Mouse (Mus musculus): Measurements from ENCODE around the gene Rala. TPM values are rescaled to one million over a fixed set of nuclear protein-coding genes. Genes with fewer than 3 reads are reported as not detected.

Gene Rala
- polyA plus RNA-seq, 1 experiment, result 14.1 TPM

DNA sequence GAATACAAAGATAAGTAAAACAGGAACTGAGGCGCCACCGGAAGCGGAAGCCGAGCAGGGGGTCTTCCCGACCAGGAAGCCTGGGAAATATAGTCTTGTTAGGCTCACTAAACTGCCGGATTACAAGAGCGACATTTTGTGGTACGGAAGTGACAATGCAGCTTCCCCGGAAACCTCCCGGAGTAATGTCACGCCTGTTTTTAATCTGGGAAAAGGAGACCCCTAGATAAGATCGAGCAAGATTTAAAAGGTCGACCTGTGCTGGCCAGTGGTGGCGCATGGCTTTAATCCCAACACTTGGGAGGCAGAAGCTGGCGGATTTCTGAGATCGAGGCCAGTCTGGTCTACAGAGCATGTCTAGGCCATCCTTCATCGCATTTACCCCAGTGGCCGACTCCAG, 5.5 kb upstream of the Rala start:
- 78% methylated on average over 18 of the region's 18 CpGs for WGBS
- no peaks in the 10 kb centered on the region for H3K36me3 ChIP-seq (ENCODE audit: control insufficient read depth, insufficient read depth, low read length)
- H3K27ac ChIP-seq (ENCODE audit: insufficient read depth, low read depth, low read length), result no peak overlapping the region
- TF ChIP-seq CTCF (IDR thresholded peaks at IDR 0.05; ENCODE audit: extremely low read depth, insufficient read length, insufficient replicate concordance, low read depth, low read length) (no peak), POLR2A (IDR thresholded peaks at IDR 0.05; ENCODE audit: low read depth, low read length) (no peak)
- 0 out of 2 replicates have a peak, but pooled peaks cover 2% of the 10 kb centered on the region for H3K27me3 ChIP-seq (ENCODE audit: control insufficient read depth, insufficient read depth, low read length)
- no peaks in the 10 kb centered on the region for H3K4me1 ChIP-seq (ENCODE audit: control insufficient read depth, insufficient read depth, insufficient read length, low read length)
- no peak overlapping the region for H3K4me3 ChIP-seq (ENCODE audit: low read depth, low read length)

DNA sequence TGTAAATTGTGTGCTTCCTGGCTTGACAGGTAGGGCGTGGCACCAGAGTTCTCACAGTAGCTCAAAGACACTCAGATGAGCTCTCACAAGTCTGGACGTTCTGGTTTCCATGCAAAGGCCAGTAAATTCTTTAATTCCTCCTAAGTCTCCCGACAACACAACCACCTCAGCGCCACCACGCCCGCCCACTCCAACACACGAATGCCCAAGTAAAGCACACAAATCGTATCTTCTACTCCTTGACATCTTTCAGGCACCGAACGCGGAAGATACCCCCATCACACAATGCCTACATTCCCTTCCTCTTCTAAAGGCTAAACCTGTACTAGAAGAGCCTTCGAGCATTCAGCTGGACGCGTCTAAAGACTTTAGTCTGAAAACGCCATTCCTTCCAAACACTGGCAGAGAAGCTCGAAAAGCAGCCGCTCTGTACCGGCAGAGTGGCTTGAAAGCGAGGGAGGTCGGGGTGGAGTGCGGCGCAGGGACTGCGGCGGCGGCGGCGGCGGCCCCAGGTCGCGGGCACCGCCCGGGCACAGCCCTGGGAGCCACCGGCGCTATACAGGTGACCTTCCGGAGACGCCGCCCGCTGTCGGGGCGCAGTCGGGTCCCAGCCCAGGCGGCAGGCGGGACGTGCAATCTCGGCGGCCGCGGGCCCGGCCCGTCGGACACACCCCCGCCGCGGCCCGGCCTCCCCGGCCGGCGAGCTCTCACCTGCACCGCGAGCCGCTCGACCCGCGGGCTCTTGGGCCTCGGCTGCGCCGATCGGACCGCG, 547 bp downstream of the Rala start:
- H3K27me3 ChIP-seq (ENCODE audit: control insufficient read depth, insufficient read depth, low read length), result no peaks in the 10 kb centered on the region
- H3K36me3 ChIP-seq (ENCODE audit: control insufficient read depth, insufficient read depth, low read length), result no peaks in the 10 kb centered on the region; the same call in 1 of the 2 replicates
- no peak for TF ChIP-seq CTCF (IDR thresholded peaks at IDR 0.05; ENCODE audit: extremely low read depth, insufficient read length, insufficient replicate concordance, low read depth, low read length)
- no peak for TF ChIP-seq POLR2A (IDR thresholded peaks at IDR 0.05; ENCODE audit: low read depth, low read length)
- 1% methylated on average over 69 of the region's 70 CpGs for WGBS
- H3K27ac ChIP-seq (ENCODE audit: insufficient read depth, low read depth, low read length), result peak overlapping the region; percentile 99
- peaks cover 2% of the 10 kb centered on the region; the same call in 1 of the 2 replicates for H3K4me1 ChIP-seq (ENCODE audit: control insufficient read depth, insufficient read depth, insufficient read length, low read length)
- H3K4me3 ChIP-seq (ENCODE audit: low read depth, low read length), result peak overlapping the region; percentile 75

DNA sequence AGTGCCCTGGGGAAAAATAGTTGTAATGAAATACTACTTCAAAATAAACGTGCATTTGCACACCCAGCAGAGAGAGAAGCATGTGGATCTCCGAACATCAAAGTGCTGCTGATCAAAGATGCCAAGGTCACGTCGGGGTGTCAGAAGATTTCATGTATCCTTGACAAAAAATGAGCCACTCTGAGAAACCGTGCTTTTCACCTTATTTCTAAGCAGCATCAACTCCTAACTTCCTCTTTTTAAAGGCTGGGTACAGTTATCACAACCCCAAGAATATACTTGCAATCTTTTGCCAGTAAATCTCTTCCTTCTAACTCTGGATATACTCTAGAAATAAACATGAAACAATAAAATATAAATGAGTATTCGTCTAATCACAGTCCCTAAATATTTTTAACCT, 1.7 kb downstream of the Rala start:
- H3K4me3 ChIP-seq (ENCODE audit: low read depth, low read length), result no peak overlapping the region
- no peak for TF ChIP-seq CTCF (IDR thresholded peaks at IDR 0.05; ENCODE audit: extremely low read depth, insufficient read length, insufficient replicate concordance, low read depth, low read length)
- no peak for TF ChIP-seq POLR2A (IDR thresholded peaks at IDR 0.05; ENCODE audit: low read depth, low read length)
- H3K36me3 ChIP-seq (ENCODE audit: control insufficient read depth, insufficient read depth, low read length), result no peaks in the 10 kb centered on the region; the same call in 1 of the 2 replicates
- no peaks in the 10 kb centered on the region for H3K27me3 ChIP-seq (ENCODE audit: control insufficient read depth, insufficient read depth, low read length)
- H3K27ac ChIP-seq (ENCODE audit: insufficient read depth, low read depth, low read length), result no peak overlapping the region
- 70% methylated on average over 6 of the region's 6 CpGs for WGBS
- peaks cover 2% of the 10 kb centered on the region; the same call in 1 of the 2 replicates for H3K4me1 ChIP-seq (ENCODE audit: control insufficient read depth, insufficient read depth, insufficient read length, low read length)

DNA sequence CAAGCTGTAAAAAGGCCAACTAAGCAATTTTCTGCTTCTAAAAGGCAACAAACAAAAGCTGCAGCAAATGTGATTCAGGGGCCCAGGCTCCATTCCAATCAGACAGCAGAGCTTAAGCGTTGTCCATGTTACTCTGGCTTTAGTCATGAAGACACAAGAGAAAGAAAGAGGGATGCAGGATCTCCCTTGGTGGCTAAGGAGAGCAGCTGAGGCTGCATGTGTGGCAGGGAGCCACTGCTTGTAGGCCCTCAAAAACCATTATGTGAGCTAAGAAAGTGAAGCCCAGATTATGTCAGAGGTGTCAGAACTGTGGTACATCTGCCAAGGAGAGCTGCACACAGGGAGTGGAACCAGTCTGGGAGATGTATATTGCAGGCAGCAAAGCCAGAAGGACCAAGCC, 36.7 kb downstream of the Rala start:
- Histone ChIP-seq H3K4me1 (ENCODE audit: control insufficient read depth, insufficient read depth, insufficient read length, low read length) (no peaks in the 10 kb centered on the region), H3K27me3 (ENCODE audit: control insufficient read depth, insufficient read depth, low read length) (no peaks in the 10 kb centered on the region), H3K27ac (ENCODE audit: insufficient read depth, low read depth, low read length) (no peak overlapping the region), H3K36me3 (ENCODE audit: control insufficient read depth, insufficient read depth, low read length) (no peaks in the 10 kb centered on the region), H3K4me3 (ENCODE audit: low read depth, low read length) (no peak overlapping the region)
- no peak for TF ChIP-seq CTCF (IDR thresholded peaks at IDR 0.05; ENCODE audit: extremely low read depth, insufficient read length, insufficient replicate concordance, low read depth, low read length)
- 91% methylated on average over 1 of the region's 1 CpGs for WGBS

DNA sequence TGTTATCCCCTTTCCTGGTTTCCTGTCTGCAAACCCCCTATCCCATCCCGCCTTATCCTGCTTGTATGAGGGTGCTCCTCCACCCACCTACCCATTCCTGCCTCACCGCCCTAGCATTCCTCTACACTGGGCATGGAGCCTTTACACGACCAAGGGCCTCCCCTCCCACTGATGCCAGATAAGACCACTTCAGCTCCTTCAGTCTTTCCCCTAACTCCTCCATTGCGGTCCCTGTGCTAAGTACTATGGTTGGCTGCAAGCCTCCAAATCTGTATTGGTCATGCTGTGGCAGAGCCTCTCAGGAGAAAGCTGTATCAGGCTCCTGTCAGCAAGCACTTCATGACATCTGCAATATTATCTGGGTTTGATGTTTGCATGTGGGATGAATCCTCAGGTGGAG, 42.6 kb downstream of the Rala start:
- Histone ChIP-seq H3K27ac (ENCODE audit: insufficient read depth, low read depth, low read length) (no peak overlapping the region), H3K27me3 (ENCODE audit: control insufficient read depth, insufficient read depth, low read length) (no peaks in the 10 kb centered on the region), H3K4me3 (ENCODE audit: low read depth, low read length) (no peak overlapping the region), H3K36me3 (ENCODE audit: control insufficient read depth, insufficient read depth, low read length) (no peaks in the 10 kb centered on the region), H3K4me1 (ENCODE audit: control insufficient read depth, insufficient read depth, insufficient read length, low read length) (no peaks in the 10 kb centered on the region)
- 85% methylated on average over 4 of the region's 4 CpGs for WGBS
- TF ChIP-seq CTCF (IDR thresholded peaks at IDR 0.05; ENCODE audit: extremely low read depth, insufficient read length, insufficient replicate concordance, low read depth, low read length) (no peak), POLR2A (IDR thresholded peaks at IDR 0.05; ENCODE audit: low read depth, low read length) (no peak)

DNA sequence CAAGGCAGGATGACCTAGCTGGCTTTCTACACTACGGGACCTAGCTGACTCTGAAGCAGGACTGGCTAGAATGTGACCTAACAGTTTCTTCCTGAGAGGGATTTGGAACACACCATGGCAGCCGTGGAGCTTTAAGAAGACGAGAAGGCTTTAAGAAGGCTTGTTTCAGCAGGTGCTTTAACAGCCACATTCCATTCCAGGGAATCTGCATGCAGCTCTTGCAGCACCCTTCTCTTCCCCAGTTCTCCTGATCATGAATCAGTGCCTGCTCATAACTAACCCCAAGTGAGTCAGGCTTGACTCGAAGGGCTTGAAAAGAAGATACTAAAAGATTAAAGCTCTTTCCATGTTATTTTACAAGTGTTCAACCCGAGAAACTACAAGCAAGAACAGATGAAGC, 43.4 kb downstream of the Rala start:
- H3K4me1 ChIP-seq (ENCODE audit: control insufficient read depth, insufficient read depth, insufficient read length, low read length), result no peaks in the 10 kb centered on the region
- WGBS, result 72% methylated on average over 5 of the region's 5 CpGs
- TF ChIP-seq CTCF (IDR thresholded peaks at IDR 0.05; ENCODE audit: extremely low read depth, insufficient read length, insufficient replicate concordance, low read depth, low read length), result no peak
- no peak for TF ChIP-seq POLR2A (IDR thresholded peaks at IDR 0.05; ENCODE audit: low read depth, low read length)
- H3K4me3 ChIP-seq (ENCODE audit: low read depth, low read length), result no peak overlapping the region
- no peaks in the 10 kb centered on the region for H3K27me3 ChIP-seq (ENCODE audit: control insufficient read depth, insufficient read depth, low read length)
- H3K27ac ChIP-seq (ENCODE audit: insufficient read depth, low read depth, low read length), result no peak overlapping the region
- H3K36me3 ChIP-seq (ENCODE audit: control insufficient read depth, insufficient read depth, low read length), result peaks cover 3% of the 10 kb centered on the region; the same call in 1 of the 2 replicates

DNA sequence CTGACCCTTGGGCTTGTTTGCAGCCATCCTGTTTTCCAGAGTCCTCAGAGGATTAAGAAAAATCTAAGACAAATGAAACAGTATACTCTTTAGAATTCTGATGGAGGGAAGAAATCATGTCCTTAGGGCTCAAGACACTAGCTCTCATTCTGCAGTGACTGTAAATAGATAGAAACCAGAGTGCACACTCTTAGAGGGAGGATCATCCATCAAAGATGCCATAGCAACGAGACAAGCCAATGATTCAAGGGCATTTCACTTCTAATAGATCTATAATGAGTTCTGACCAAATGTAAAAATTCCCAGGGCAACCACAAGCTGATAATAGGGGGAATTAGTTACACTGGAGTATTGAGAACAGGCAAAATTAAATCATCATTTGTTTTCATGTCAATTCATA, 47.0 kb downstream of the Rala start:
- 73% methylated on average over 1 of the region's 1 CpGs for WGBS
- Histone ChIP-seq H3K4me3 (ENCODE audit: low read depth, low read length) (no peak overlapping the region), H3K36me3 (ENCODE audit: control insufficient read depth, insufficient read depth, low read length) (peaks cover 16% of the 10 kb centered on the region; the same call in 1 of the 2 replicates), H3K4me1 (ENCODE audit: control insufficient read depth, insufficient read depth, insufficient read length, low read length) (no peaks in the 10 kb centered on the region), H3K27me3 (ENCODE audit: control insufficient read depth, insufficient read depth, low read length) (no peaks in the 10 kb centered on the region), H3K27ac (ENCODE audit: insufficient read depth, low read depth, low read length) (no peak overlapping the region)
- TF ChIP-seq CTCF (IDR thresholded peaks at IDR 0.05; ENCODE audit: extremely low read depth, insufficient read length, insufficient replicate concordance, low read depth, low read length), result no peak
- no peak for TF ChIP-seq POLR2A (IDR thresholded peaks at IDR 0.05; ENCODE audit: low read depth, low read length)

Data from small intestine, adult 2 months (tissue).